Mouse (Mus musculus): Measurements from ENCODE around the gene Slfn8.

- no peak for TF ChIP-seq POLR2A (IDR thresholded peaks at IDR 0.05; ENCODE audit: insufficient read depth, low read depth, low read length)
- TF ChIP-seq CTCF (IDR thresholded peaks at IDR 0.05; ENCODE audit: insufficient read depth, low read depth, low read length) = no peak
Observed at GRCm38 (mm10) chr11:83016093-83016492, 4.5 kb downstream of the Slfn8 start.

Data from olfactory bulb, adult 2 months (tissue).